Mouse (Mus musculus) lung, postnatal 0 days (tissue): Measurements from ENCODE around the gene Tns3.

Experiments used
- CTCF ChIP-seq: IDR thresholded peaks from 2 replicates; pipeline ENCODE4 v1.5.1; 2016; ENCODE audit warnings: antibody characterized with exemption, mild to moderate bottlenecking
- EP300 ChIP-seq: IDR thresholded peaks from 2 replicates; pipeline ENCODE4 v1.6.1; 2016; ENCODE audit warnings: antibody characterized with exemption, mild to moderate bottlenecking, control low read depth

- no peak for TF ChIP-seq CTCF
- TF ChIP-seq EP300: no peak
Measured at GRCm38 (mm10) chr11:8427660-8428059, 236.7 kb downstream of the Tns3 start.
